Mouse (Mus musculus): ENCODE data around the gene Ly6g5b.

The Ly6g5b gene

GRCm38 (mm10) chr17:35115046-35116019 is at the start of gene Ly6g5b:
Gene Ly6g5b, minus strand, starts transcription at chr17:35115428.
- peak; percentile 35 for DNase-seq

- no peak for DNase-seq
These were observed 49.0 kb upstream of the Ly6g5b start for GRCm38 (mm10) chr17:35164218-35164567.

DNA sequence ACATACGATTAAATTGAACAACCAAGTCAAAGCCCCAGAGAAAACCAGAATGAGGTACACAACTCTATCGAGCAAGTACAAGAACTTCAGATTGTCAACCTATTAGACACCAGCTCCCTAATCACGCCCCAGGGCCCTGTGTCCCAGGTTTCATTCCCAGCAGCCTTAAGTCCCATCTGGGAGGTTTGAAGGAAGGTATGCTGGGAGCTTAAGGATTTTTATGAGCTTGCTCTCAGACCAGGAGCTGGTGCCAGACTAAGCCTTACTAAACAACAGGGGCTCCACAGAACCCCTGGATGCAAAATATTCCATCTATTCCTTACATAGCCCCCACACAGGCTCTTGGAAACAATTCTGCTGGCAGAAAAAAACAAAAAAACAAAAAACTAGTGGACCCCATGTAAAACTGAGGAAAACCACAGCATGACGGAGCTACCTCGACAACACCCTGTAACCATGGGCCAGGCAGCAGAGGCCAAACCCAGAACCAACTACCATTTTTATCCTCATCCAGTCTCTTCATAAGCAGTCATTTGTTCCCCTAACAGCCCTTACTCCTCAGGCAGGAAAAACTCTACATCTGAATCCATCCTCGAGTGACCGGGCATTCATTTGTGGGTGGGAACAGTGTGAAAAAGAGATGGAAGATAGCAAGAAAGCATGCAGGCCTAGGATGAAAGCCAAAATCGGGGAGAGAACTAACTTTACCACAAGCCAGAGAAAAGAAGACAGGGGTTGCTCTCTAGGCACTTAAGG is 48.3 kb upstream of the Ly6g5b start:
- DNase-seq: no peak

DNA sequence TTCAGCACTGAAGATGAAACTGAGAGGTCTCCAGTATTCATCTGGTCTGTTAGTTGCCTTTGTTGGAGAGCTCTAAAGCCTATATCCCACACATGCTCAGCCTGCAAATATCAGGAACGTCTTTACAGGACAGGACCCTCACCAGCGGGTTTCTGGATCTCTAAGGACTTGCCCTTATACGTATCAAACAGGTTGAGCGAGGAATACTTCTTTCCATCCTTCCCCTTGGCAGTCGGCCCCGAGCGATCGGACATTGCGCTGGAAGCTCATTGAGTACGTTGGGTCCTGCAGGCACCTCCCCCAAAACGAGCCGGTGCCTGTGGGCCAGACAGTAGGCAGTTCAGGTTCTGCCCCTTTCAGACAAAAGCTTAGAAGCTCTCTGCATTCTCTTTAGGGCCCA is 47.5 kb upstream of the Ly6g5b start:
- peak; percentile 49 for DNase-seq

- no peak for DNase-seq
These were observed 46.9 kb upstream of the Ly6g5b start for GRCm38 (mm10) chr17:35162121-35162520.

GRCm38 (mm10) chr17:35161421-35161820 is 46.2 kb upstream of the Ly6g5b start:
- DNase-seq: no peak

- no peak for DNase-seq
These were observed 44.4 kb upstream of the Ly6g5b start for GRCm38 (mm10) chr17:35159638-35160037.

GRCm38 (mm10) chr17:35158850-35159593 is 43.8 kb upstream of the Ly6g5b start:
- no peak for DNase-seq

DNA sequence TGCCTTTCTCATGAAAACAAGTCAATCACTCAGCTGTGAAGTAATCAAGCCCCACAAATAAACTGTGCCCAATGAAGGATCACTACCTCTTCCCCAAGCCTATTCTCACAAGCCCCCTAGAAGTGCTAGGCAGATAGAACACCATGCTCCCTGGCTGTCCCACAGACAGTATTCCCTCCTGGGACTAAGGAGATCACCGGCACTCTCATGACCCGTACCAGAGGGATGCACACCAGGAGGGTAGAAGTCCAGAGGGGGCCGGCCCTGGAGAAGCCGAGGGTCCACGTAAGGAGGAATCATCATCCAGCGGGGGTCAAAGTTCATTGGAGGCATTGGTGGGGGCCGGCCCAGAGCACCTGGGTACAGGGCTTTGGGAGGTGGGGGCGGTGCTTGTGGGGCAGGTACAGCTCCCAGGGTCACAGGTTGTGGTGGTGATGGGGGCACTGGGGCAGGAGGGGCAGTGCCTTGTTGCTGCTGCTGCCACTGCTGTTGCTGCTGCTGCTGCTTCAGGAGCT is 42.5 kb upstream of the Ly6g5b start:
- DNase-seq: no peak

DNA sequence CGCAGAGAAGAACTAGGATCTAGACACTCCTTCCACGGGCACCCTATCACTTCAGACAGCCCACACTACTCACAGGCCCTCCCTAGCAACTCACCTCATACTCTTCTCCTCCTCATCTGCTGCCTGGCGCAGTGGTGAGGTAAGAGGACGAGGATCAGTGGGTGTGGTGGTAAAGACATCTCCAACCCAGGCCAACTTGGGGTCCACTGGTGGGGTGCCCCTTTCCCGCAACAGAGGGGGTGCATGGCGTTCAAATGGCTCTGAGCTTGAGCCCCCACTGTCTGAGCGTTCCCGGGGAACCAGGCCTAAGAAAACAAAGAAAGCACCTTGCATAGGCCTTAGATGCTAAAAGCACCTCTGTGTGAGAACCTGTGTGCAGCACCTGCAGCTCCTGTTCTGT is 42.0 kb upstream of the Ly6g5b start:
- DNase-seq: no peak

GRCm38 (mm10) chr17:35156461-35157200 is 41.4 kb upstream of the Ly6g5b start:
- no peak for DNase-seq

DNA sequence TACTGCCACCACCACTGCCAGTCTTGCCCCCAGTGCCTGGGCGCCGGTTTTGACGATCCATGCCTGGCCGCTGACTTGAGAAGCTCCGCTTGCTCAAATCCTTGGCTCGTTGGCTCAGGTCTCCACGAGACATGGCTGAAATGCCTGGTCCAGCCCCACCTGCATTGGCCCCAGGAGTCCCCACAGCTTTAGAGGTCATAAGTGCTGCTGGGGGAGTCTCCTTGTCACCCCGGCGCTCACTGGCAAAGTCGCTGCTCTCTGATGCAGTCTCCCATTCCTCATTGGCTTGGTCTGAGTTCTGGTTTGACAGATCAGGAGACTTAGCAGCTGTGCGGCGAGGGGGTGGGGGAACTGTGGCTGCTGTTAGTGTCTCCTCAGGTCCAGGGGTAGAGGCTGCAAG is 40.2 kb upstream of the Ly6g5b start:
- no peak for DNase-seq

DNA sequence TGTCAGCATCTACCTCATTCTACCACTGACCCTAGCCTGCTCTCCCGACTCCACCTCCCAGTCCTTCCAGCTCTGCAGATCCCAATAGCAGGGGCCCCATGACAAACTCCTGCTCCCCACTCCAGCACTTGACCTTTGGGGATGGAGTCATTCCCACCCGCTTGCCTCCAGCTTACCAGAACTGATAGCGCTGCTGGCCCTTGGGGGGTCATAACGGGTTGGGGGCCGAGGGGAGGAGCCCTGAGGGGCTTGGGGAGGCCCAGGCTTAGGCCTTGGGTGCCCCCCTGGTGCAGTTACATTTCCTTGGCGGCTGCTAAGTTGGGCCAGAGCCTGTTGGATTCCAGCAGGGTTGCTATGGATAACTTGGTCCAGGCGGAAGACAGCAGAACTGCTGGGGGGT is 39.4 kb upstream of the Ly6g5b start:
- DNase-seq: no peak

DNA sequence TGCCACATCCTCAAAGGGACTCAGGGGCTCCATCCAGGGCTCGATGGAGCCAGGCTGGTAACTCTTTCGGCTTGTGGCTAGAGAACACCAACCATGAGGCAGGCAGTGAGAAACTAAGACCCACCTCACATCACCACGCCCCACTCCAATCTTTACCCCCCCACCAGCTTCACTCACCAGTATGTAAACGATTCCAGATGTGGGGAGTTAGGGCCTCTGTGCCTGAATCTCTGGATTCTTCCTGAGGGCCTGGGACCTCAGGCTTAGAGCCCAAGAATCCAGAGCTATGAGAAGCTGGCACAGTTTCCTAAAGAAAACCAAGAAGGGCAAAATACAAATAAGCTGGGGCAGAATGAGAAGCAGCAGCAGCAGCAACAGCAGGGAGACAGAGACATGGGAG is 38.7 kb upstream of the Ly6g5b start:
- DNase-seq: no peak

DNA sequence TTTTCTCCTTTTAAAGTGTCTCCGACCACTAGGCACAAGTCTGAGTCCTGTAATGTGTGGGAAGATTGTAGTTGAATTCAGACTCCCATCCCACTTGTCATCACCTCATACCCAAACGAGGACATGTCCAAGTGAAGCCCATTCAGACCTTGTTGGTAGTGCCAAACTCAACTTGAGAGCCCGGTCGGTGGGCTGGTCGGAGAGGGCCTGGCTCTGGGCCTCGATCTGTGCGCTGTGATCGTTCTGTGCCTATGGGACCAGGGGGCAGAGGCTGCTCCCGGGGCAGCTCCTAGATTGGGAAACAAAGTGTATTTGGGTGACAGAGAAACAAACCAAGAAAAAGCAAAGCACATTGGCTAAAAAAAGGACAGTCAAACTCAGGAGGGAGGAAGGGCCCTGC is 37.8 kb upstream of the Ly6g5b start:
- DNase-seq: no peak

DNA sequence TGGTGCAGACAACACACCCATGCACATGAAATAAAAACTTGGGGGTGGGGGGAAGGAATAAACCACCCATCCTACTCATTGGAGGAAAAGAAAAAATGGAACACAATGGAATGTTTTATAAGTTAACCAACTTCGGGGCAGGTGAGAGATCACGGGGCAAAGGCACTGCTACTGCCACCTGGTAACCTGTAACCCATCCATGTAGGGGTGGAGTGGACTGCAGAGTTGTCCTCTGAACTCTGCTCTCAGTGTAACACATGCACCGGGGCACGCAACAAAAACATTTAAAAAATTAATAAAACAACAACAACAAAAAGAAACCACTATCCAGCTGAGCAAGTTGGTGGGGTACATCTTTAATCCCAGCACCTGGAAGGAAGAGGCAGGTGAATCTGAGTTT is 36.9 kb upstream of the Ly6g5b start:
- DNase-seq: no peak

DNA sequence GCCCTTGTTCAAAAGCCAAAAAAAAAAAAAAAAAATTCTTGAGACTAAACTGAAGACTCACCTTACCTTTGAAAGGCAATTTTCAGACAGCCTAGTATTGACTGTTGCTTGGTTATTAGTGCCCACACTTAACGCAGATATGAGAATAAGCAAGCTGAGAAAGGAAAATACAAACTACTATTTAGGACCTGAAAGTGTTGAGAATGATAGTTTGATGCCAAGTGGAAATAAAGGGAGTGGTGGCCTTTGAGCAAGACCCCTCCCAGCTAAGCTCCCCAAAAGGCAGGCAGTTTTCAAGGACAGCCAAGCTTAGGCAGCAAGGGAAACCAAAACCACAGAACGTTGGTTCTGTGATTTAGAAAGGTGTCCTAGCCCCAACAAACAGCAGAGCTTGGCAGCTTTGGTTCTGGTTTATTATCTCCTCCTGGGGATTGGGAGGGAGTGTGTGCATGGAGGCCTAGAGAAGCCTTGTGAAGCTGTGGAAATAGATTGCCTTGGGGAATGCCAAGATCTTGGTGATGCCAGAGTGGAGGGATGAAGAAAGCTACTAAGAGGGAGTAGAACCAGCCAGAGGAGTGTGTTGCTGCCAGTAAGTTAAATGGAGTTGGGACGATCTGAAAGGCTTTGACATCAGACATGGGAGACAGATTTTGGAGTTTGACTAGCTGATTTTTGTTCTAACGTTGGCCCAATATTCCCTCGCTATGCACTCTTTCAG is 32.9 kb upstream of the Ly6g5b start:
- no peak for DNase-seq

GRCm38 (mm10) chr17:35147348-35147747 is 32.1 kb upstream of the Ly6g5b start:
- DNase-seq: no peak

DNA sequence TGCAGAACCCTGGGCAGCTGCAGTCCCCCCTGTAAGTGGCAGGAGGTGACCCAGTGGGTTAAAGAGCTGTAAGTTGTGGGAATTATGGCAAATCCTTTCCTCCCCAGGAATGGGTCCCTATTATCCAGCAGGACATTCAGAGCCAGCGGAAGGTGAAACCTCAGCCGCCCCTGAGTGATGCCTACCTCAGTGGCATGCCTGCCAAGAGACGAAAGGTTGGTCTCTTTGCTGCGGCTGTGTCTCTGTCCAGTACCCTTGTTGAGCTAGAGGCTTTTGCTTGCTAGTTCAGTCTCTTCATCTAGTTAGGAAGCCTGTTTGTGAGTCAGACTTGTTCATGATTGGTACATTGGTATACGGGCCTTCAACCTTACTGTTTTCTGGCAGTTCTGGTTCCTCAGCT is 30.9 kb upstream of the Ly6g5b start:
- DNase-seq: no peak

DNA sequence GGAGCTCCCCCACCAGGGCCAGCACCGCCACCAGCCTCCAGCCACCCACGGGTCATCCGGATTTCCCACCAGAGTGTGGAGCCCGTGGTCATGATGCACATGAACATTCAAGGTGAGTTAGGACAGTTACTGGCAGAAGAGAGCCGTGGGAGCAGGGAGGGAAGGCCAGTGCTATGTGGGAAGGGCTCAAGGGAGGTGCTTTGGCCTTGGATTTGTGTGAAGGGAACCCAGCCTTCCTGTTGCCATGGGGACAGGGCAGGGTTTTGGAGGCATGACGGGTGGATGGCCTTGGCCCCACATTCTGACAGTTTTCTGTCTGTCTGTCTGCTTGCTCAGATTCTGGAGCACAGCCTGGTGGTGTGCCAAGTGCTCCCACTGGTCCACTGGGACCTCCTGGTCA is 26.7 kb upstream of the Ly6g5b start:
- DNase-seq: no peak

DNA sequence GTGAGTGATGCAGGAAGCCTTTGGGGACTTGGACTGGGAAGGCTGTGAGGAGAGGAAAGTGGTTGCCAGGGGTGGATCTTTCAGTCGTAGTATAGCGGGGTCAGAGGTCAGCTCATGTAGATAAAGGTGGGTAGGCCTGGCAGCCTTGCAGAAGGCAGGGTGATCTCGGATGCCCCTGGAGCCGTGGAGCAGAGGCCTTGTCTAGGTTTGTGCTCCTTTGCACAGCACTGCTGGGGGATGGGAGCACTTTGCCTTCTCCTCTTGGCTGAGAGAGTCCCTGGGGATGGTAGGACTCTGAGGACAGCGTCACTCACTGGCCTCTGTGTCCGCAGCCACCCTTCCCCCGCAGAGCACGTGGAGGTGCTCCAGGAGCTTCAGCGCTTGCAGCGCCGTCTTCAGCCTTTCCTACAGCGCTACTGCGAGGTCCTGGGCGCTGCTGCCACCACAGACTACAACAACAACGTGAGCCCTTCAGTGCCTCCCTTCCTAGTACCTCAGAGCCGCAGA is 25.3 kb upstream of the Ly6g5b start:
- DNase-seq: no peak

- DNase-seq: no peak
These were observed 24.0 kb upstream of the Ly6g5b start for GRCm38 (mm10) chr17:35139269-35139668.
